Mouse (Mus musculus): ENCODE results near the gene Il1rapl2. TPM values are rescaled to one million over a fixed set of nuclear protein-coding genes. Genes with fewer than 3 reads are reported as not detected.
"Not testable (repeated sequence)": the region's sequence is repeated elsewhere in the genome, so short reads cannot be mapped to it uniquely, and the experiment has no call there.

The Il1rapl2 gene
- polyA plus RNA-seq, 1 experiment, result not detected

GRCm38 (mm10) chrX:138209480-138209879 is 639.1 kb downstream of the Il1rapl2 start, which contains the start of gene Tex13a:
Gene Tex13a, minus strand, starts transcription at chrX:138209580.
- H3K27me3 ChIP-seq (replicated peaks; ENCODE audit: control insufficient read depth, insufficient read depth, low read length), result no peaks in the 10 kb centered on the region
- no peak for TF ChIP-seq CTCF (conservative IDR thresholded peaks at IDR 0.05; ENCODE audit: insufficient read depth, insufficient read length, low read depth, low read length)
- no peak for TF ChIP-seq POLR2A (IDR thresholded peaks at IDR 0.05; ENCODE audit: low read depth, low read length)
- WGBS, result 72% methylated on average over 3 of the region's 3 CpGs
- no peaks in the 10 kb centered on the region for H3K4me1 ChIP-seq (ENCODE audit: control insufficient read depth, insufficient read depth, low read length)
- H3K27ac ChIP-seq (ENCODE audit: insufficient read depth, low read depth, low read length), result no peak within 1 kb of the TSS
- no peak for DNase-seq
- no peaks in the 10 kb centered on the region for H3K36me3 ChIP-seq (ENCODE audit: control insufficient read depth, insufficient read depth, low read length)
- no peak within 1 kb of the TSS for H3K4me3 ChIP-seq (ENCODE audit: insufficient read depth, low read depth, low read length)

GRCm38 (mm10) chrX:138234626-138235025 is 664.2 kb downstream of the Il1rapl2 start:
- H3K27me3 ChIP-seq (replicated peaks; ENCODE audit: control insufficient read depth, insufficient read depth, low read length), result no peaks in the 10 kb centered on the region
- H3K36me3 ChIP-seq (ENCODE audit: control insufficient read depth, insufficient read depth, low read length), result no peaks in the 10 kb centered on the region
- no peak overlapping the region for H3K4me3 ChIP-seq (ENCODE audit: insufficient read depth, low read depth, low read length)
- H3K4me1 ChIP-seq (ENCODE audit: control insufficient read depth, insufficient read depth, low read length), result no peaks in the 10 kb centered on the region
- WGBS, result 42% methylated on average over 4 of the region's 4 CpGs
- no peak for DNase-seq
- TF ChIP-seq CTCF (conservative IDR thresholded peaks at IDR 0.05; ENCODE audit: insufficient read depth, insufficient read length, low read depth, low read length), result no peak
- no peak for TF ChIP-seq POLR2A (IDR thresholded peaks at IDR 0.05; ENCODE audit: low read depth, low read length)
- H3K27ac ChIP-seq (ENCODE audit: insufficient read depth, low read depth, low read length), result no peak overlapping the region

DNA sequence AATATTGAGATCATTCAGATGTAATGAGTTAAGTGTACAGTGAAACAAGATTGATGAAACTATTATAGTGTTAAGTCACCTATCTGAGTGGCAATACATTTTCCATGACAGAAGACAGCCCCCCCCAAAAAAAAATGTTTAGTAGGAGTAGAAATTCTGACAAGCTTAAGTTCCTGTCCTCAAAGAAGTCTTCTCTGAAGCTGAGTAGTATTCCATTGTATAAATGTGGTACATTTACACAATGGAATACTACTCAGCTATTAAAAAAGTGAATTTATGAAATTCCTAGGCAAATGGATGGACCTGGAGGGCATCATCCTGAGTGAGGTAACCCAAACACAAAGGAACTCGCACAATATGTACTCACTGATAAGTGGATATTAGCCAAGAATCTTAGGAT is 778.3 kb downstream of the Il1rapl2 start:
- 71% methylated on average over 1 of the region's 1 CpGs for WGBS
- H3K27me3 ChIP-seq (replicated peaks; ENCODE audit: control insufficient read depth, insufficient read depth, low read length); DNase-seq; H3K4me1 ChIP-seq (ENCODE audit: control insufficient read depth, insufficient read depth, low read length); H3K4me3 ChIP-seq (ENCODE audit: insufficient read depth, low read depth, low read length); H3K27ac ChIP-seq (ENCODE audit: insufficient read depth, low read depth, low read length); H3K36me3 ChIP-seq (ENCODE audit: control insufficient read depth, insufficient read depth, low read length): not testable (repeated sequence)

DNA sequence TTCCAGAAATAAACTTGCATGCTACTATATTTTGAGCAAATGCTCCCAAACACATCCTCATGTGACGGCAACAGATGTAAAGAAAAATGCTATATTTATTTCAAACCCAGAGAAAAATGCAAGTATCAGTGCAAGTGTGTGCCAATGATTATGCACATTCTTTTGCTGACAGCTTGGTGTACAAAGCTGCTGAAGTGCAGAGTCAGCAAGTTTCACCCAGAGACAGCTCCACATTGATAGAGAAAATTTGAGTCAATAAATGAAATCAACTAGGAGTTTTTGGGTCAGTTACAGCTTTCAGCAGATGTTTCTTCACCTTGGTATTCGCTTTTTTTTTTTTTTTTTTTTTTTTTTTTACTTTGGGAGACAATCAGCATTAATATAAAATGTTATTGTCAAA is 863.4 kb downstream of the Il1rapl2 start:
- no peak overlapping the region for H3K27ac ChIP-seq (ENCODE audit: insufficient read depth, low read depth, low read length)
- H3K27me3 ChIP-seq (replicated peaks; ENCODE audit: control insufficient read depth, insufficient read depth, low read length), result no peaks in the 10 kb centered on the region
- no peak for TF ChIP-seq POLR2A (IDR thresholded peaks at IDR 0.05; ENCODE audit: low read depth, low read length)
- no peak for TF ChIP-seq CTCF (conservative IDR thresholded peaks at IDR 0.05; ENCODE audit: insufficient read depth, insufficient read length, low read depth, low read length)
- H3K36me3 ChIP-seq (ENCODE audit: control insufficient read depth, insufficient read depth, low read length), result no peaks in the 10 kb centered on the region
- no peaks in the 10 kb centered on the region for H3K4me1 ChIP-seq (ENCODE audit: control insufficient read depth, insufficient read depth, low read length)
- no peak overlapping the region for H3K4me3 ChIP-seq (ENCODE audit: insufficient read depth, low read depth, low read length)
- no peak for DNase-seq
- WGBS, result 59% methylated on average over 2 of the region's 2 CpGs

DNA sequence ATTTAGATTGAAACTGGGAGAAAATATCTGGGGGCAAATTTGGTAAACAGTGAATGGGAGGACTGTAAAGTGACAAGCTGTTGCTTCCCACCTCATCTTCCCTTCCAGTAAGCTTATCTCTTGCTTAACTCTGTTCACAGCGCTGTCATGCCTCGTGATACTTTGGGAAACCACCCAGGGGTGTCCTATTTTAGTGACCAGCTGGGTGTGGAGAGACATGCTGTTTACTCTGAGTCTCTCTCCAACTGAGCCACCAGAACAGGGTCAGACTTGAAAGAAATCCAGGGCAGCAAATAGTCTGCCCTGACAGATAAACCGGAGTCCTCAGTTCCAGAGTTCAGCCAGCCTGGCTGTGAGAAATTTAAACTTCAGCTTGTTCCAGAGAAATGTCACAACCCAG is 867.5 kb downstream of the Il1rapl2 start:
- 23% methylated on average over 3 of the region's 3 CpGs for WGBS
- no peak overlapping the region for H3K4me3 ChIP-seq (ENCODE audit: insufficient read depth, low read depth, low read length)
- no peak for TF ChIP-seq CTCF (conservative IDR thresholded peaks at IDR 0.05; ENCODE audit: insufficient read depth, insufficient read length, low read depth, low read length)
- no peak for TF ChIP-seq POLR2A (IDR thresholded peaks at IDR 0.05; ENCODE audit: low read depth, low read length)
- H3K36me3 ChIP-seq (ENCODE audit: control insufficient read depth, insufficient read depth, low read length), result no peaks in the 10 kb centered on the region
- no peak for DNase-seq
- no peak overlapping the region for H3K27ac ChIP-seq (ENCODE audit: insufficient read depth, low read depth, low read length)
- no peaks in the 10 kb centered on the region for H3K4me1 ChIP-seq (ENCODE audit: control insufficient read depth, insufficient read depth, low read length)
- H3K27me3 ChIP-seq (replicated peaks; ENCODE audit: control insufficient read depth, insufficient read depth, low read length), result no peaks in the 10 kb centered on the region

DNA sequence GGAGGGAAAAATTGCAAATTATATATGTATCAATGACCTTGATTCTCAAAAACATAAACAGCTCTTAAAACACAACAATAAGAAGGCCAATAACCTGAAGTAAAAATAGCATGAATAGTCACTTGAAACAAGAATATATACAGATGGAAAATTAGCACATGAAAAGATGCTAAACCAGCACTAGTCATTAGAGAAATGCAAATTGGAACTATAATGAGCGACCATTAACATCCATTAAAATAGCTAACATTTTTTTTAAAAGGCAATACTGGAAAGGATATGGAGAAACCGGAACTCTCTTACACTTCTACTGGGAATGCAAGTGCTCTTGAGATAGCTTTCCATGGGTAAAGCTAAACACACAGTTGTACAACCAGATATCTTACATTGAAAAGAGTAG is 879.4 kb downstream of the Il1rapl2 start:
- Histone ChIP-seq H3K27ac (ENCODE audit: insufficient read depth, low read depth, low read length) (no peak overlapping the region), H3K4me3 (ENCODE audit: insufficient read depth, low read depth, low read length) (no peak overlapping the region), H3K36me3 (ENCODE audit: control insufficient read depth, insufficient read depth, low read length) (no peaks in the 10 kb centered on the region), H3K27me3 (replicated peaks; ENCODE audit: control insufficient read depth, insufficient read depth, low read length) (no peaks in the 10 kb centered on the region), H3K4me1 (ENCODE audit: control insufficient read depth, insufficient read depth, low read length) (no peaks in the 10 kb centered on the region)
- 75% methylated on average over 2 of the region's 2 CpGs for WGBS
- TF ChIP-seq CTCF (conservative IDR thresholded peaks at IDR 0.05; ENCODE audit: insufficient read depth, insufficient read length, low read depth, low read length) (no peak), POLR2A (IDR thresholded peaks at IDR 0.05; ENCODE audit: low read depth, low read length) (no peak)
- DNase-seq, result no peak

- 84% methylated on average over 3 of the region's 3 CpGs for WGBS
- H3K27ac ChIP-seq (ENCODE audit: insufficient read depth, low read depth, low read length), result no peak overlapping the region
- TF ChIP-seq POLR2A (IDR thresholded peaks at IDR 0.05; ENCODE audit: low read depth, low read length), result no peak
- TF ChIP-seq CTCF (conservative IDR thresholded peaks at IDR 0.05; ENCODE audit: insufficient read depth, insufficient read length, low read depth, low read length), result no peak
- no peaks in the 10 kb centered on the region for H3K27me3 ChIP-seq (replicated peaks; ENCODE audit: control insufficient read depth, insufficient read depth, low read length)
- H3K4me3 ChIP-seq (ENCODE audit: insufficient read depth, low read depth, low read length), result no peak overlapping the region
- H3K4me1 ChIP-seq (ENCODE audit: control insufficient read depth, insufficient read depth, low read length), result no peaks in the 10 kb centered on the region
- H3K36me3 ChIP-seq (ENCODE audit: control insufficient read depth, insufficient read depth, low read length), result no peaks in the 10 kb centered on the region
- DNase-seq, result no peak
Observed at GRCm38 (mm10) chrX:138478488-138478887, 908.1 kb downstream of the Il1rapl2 start.

DNA sequence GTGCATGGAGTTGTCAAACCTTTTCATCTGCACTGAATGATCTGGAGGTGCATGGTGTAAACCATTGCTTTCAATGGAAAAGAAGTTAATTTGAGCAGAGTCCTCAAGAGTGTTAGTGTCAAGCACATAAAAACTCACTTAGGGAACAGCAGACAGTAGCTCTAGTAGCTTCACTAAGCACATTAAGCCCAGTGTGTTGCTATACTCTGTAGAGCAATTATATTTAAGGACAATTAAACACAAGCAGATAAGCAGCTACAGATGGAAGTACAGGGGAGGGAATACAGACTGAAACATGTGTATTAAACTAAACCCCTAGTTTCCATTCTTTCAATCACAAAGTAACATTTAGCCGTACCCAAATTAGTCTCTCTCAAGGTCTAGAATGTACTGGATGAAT is 930.1 kb downstream of the Il1rapl2 start:
- 77% methylated on average over 1 of the region's 1 CpGs for WGBS
- no peak overlapping the region for H3K27ac ChIP-seq (ENCODE audit: insufficient read depth, low read depth, low read length)
- H3K4me1 ChIP-seq (ENCODE audit: control insufficient read depth, insufficient read depth, low read length), result no peaks in the 10 kb centered on the region
- DNase-seq, result no peak
- H3K36me3 ChIP-seq (ENCODE audit: control insufficient read depth, insufficient read depth, low read length), result no peaks in the 10 kb centered on the region
- H3K4me3 ChIP-seq (ENCODE audit: insufficient read depth, low read depth, low read length), result no peak overlapping the region
- TF ChIP-seq POLR2A (IDR thresholded peaks at IDR 0.05; ENCODE audit: low read depth, low read length) (no peak), CTCF (conservative IDR thresholded peaks at IDR 0.05; ENCODE audit: insufficient read depth, insufficient read length, low read depth, low read length) (no peak)
- H3K27me3 ChIP-seq (replicated peaks; ENCODE audit: control insufficient read depth, insufficient read depth, low read length), result no peaks in the 10 kb centered on the region

Data from kidney, adult 2 months (tissue).